Mouse (Mus musculus) urinary bladder, postnatal 36 days (tissue): Measurements from ENCODE around the gene Ubac2.
A peak's percentile ranks its signal among the peaks of the same experiment; 100 is the strongest.
"Not testable (repeated sequence)": the region's sequence is repeated elsewhere in the genome, so short reads cannot be mapped to it uniquely, and the experiment has no call there.

Source experiments
- DNase-seq, 2 experiments: peaks; one replicate each; pipeline ENCODE4 v3.0.0; 2022; ENCODE audit warnings: low spot score in 2 of 2, mixed read lengths in 1 of 2

Gene Ubac2

DNA sequence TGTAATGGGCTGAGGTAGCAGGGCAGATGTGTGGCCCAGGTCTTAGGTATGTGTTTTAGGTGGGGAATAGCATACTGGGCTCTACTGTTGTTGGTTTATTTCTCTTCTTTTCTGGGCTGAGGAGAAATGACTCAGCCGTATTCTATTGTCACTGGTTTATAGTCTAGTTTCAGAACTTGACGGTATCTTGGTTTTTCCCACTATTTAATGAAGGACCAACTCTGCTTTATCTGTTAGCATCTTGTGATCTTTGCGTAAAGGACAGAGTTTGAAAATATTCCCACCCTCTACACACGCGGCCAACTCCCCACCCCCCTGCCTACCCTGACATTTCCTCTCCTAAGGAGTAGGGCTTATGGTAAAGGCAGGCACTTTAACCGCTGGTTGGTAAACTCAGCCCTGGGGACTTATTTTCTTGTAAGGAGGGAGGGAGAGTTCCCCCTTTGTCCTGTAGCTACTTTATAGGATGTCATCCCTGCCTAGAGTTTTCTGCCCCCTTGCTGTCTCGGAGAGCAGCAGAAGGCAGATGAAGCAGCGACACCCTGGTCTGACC, 163.8 kb downstream of the Ubac2 start:
- DNase-seq: no peak

DNA sequence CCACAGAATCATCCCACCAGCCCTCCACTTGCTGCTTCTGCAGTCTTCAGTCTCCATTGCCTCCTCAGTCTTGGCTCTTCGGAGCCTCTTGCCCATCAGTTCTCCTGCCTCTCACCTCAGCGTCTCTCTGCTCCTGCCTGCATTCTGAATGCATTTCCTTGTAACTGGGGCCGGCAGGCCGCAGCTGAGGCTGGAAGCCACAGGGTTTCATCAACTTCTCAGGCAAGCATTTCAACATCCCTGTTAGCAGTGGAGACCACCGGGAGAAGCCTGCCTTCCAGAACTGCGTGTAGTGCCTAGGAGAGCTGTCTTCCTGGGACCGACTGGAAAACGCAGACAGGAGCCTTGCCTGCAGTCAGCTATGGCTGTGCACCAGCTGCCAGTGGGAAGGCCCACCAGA, 169.4 kb downstream of the Ubac2 start:
- no peak for DNase-seq

DNA sequence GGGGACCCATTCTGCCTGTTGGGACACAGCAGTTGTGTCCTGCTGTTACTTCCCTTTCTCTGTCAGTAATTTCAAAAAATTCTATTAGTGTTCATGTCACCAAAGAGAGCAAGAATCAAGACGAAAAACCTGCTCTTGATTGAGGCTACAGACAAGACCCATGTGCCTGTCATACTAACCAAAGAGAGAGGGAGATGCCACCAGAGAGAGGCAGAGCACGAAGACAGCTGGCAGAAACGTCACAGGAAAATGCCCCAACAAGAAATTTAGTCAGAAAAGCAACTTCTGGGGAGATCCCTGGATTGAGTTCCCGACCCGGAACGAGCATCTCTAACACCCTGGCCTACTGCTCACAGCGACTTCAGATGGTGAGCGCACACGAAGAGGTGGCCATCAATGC, 170.4 kb downstream of the Ubac2 start:
- DNase-seq: no peak

DNA sequence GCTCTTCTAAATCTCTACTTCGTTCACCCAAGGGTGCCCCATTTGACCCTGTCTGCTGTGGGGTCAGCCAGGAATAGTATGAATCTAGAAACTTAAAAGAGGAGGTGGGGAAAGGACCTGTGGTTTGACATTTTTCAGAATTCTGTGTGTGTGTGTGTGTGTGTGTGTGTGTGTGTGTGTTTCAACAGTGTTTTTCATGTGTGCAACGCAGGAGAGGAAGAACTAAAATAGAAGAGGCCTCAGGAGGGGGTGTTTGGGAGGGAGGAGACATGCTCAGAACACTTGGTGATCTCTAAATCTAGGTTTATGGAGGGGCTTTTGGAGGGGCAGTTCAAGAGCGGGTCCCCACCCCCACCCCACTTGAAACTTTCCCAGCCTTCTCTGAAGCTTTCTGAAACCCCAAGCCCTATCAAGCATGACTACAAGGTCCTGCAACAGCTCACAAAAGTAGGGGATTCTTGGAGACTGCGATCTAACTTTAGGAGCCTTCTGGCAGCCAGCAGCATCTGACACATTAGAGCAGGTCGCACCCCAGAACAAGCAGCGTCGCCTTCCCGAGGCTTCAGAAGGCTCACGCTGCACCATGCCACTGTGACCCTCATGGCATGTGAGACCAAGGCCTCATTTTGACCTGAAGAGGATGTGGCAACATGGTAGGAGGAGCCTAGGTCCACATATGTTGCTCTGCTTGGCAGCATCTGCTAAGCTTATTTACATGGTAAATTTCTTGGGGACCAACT, 174.6 kb downstream of the Ubac2 start:
- DNase-seq: no peak

DNA sequence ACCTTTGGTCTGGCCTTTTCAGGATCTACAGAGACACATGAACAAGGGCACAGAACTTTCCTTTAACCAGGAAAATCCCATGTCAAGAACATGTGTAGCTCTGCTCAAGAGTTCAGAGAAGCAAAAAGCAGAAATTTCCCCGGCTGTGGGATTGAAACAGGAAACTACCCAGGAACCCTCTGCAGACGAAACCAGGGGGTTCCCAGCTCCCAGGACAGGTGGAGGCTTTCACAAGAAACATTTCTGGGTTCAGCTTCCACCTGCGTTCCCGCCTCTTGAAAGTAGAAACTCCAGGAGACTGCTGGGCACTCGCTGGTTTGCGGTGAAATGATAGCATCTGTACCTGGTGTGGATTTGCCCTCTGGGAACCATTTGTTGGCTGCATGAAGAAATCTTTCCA, 178.5 kb downstream of the Ubac2 start:
- DNase-seq: no peak

DNA sequence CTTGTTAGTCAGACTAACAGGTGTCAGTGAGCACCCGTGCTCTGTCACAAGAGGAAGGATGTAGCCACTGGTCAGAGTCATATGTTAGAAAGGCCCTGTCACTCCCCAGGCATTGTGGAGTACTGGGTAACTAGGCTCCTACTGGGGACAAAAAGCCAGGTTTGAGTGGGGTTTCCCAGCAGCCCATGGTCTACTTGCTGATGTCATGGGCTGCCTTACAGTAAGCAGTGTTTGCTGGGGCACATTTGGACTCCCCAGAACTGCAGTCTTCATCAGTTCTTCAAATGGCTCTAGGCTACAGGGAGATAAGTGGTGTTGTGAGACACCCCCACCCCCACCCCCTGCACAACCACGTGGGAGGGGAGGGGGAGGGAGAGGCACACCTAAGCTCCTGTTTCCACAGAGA, 179.5 kb downstream of the Ubac2 start:
- DNase-seq: no peak

DNA sequence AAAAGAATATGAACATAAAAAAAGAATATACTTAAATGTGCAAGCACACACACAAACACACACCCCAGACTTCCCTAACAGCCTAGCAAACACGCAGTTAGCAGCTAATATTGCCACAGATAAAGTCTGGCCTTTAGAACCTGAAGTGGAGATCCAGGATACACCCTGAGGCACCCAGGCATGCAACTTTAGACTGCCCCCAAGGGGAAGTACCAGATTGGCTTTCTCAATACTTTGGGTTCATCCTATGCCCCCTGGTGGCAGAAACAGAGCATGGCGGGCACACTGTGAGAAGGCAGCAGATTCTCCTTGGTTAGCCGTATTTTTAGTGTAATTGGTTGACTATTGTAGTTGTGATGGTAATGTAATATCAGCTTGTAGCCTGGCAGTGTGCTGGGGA, 182.2 kb downstream of the Ubac2 start:
- peak; percentile 75 to 83 for DNase-seq

DNA sequence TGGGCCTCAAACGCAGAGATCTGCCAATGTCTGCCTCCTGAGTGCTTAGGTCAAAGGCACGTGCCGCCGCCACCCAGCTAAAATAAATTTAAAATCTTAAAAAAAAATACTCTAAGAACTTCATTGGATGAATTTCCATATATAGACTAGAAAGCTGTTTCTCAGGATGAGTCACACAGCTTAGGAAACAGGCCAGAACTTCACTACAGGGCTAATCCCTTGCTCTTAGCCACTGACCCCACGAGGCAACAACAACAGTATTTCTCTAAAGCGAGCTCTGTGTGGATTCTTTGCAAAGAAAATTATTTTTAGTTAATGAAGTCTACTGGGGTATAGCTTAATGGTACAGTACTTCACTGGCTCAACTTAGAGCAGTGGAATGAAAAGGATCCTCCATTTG, 183.0 kb downstream of the Ubac2 start:
- DNase-seq: no peak

DNA sequence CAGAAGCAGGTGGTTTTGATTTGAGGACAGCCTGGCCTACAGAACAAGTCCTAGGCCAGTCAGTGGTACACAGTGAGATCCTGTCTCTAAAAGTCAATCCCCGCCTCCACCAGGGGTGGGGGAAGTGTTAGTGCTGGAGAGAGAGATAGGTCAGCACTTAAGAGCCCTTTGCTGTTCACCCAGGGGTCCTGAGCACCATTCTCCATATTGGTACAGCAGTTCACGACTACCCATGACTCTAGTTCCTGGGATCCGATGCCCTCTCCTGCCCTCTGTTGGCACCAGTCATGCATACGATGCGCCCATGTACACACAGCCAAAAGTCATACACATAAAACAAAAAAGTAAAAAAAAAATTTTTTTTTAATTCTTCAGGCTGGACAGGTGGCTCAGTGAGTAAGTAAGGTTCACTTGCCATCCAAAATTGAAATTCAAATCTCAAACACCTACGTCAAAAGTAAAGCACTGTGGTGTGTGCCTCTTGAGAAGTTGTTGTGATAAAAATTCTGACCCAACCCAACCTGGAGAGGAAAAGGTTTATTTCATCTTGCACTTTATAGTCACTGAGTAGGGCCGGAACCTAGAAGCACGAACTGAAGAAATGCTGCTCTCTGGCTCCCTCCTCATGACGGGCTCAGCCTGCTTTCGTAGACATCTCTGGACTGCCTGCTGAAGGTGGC, 184.1 kb downstream of the Ubac2 start:
- no peak for DNase-seq

DNA sequence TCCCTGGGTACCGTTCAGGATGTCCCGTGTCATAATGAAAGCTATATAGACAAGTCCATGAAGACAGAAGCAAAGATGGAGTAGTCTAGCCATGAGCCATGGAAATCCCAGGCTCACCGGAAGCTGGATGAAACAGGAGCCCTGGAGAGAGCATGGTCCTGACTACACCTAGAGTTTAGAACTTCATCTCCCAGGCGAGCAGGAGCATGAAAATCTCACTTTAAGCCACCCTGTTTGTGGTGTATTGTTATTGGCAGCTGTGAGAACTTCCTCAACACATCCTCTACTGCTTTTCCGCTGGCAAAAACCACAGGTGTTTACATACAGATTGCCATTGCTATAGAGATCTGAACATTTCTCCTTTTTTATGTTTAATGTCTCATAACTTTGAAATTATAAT, 185.2 kb downstream of the Ubac2 start:
- DNase-seq: no peak

DNA sequence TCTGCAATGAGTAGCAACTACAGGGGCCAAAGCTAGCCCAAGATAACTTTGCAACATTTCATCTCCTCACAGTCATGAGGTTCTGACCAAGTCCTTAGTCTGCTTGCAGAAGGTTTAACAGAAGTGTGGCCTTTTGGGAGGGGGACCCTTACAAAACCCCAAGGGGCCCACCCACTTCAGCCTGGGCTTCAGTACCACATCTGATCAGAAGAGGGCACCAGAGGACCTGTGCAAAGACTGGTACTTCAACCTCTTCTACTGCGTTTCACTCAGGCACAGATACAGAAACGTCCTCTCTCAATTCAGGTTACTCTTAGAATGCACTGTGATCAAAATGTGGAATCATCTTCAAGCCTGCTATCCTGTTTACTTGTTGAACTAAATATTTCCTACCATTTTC, 186.1 kb downstream of the Ubac2 start:
- DNase-seq: peak; percentile 48 to 50

DNA sequence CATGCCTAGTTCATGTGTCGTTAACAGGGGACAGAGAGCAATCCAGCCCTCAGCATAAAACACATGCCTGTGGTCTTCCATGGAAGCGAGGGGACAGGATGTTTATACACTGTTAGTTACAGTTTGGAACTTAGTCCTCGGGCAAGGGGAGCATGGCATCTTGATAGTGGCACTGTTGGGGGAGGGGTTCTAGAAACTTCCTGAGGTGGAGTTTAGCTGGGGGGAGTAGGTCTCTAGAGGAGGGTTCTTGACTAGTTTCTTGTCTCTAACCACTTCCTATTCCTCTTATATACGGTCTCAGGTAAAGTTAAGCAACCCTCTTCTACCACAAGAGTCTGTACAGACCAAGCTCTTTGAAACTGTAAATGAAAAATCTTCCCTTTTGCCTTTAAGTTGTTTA, 187.8 kb downstream of the Ubac2 start:
- DNase-seq: no peak

DNA sequence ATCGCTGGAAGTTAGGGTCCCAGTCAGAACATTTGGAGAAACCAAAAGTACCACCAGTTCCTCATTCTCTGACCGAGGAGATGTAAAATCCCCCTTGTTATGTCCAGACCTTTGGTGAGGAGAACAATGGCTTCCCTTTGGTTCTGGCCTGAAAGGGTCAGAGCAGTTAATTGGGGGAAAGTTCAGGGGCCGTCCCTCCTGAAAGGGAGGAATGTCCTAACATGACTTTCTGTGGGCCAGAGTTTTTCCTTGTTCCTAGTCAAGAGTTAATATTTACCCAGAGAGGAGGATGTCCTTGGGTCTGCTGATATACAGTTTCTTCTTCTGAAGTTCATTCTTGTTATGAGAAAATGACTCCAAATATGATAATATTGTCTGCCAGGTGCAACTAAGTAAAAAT, 189.6 kb downstream of the Ubac2 start:
- not testable (repeated sequence) for DNase-seq

DNA sequence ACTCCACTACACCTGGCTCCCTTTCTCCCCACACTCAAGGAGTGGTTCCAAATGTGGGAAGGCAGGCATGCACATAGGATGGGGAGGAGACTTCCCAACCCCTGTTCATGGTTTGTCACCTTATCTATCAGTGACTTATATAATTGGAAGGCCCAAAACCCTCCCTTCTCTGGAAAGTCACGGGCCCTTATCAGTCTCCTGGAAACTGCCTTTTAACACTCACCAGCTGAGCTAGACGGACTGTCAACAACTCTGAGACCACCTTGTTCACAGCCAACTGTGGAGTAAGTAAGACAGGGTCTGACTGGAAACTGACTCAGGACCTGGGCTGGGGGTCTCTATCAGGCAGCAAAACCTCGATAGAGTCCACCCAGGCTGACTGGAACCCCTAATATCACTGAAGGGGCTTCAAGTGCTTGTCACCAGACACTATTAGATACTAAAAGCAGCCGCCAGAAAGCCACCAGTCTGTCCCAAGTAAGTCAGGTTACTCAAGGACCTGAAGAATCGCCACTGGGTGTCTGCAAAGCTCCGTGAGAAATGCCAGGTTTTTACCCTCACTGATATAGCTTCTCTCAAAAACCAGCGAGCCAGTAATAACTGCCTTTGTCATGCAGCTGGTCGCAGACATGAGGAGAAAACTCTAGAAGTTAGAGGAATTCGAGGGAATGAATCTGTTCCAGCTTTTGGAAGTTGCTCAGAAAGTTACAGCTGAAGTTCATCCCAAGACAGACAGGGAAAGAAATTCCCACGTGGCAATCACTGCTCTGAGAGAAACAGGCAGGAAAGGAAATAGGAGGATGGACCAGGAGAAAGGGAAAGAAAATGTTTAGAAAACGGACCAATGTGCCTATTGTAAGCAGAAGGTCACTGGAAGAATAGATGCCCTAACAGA, 190.6 kb downstream of the Ubac2 start:
- DNase-seq: no peak

DNA sequence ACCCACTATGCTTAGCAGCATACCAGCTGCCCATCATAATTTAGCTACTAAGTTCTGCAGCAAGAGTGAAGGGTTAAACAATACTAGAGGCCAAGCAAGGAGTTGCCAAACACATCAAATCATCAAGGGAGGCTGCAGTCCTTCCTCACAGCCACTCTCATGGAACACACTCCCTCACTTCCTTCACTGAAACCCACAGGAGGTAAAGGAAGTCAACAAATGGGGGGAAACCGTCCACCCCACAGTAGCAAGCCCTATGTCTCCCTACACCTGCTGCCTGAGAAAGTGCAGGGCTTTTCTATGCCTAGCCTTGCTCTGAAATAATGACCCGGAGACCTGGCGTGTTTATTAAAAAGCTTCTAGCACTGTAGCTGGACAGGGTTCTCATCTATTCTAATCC, 191.5 kb downstream of the Ubac2 start:
- no peak for DNase-seq
